Mouse (Mus musculus): ENCODE measurements around the gene Dtymk. TPM values are rescaled to one million over a fixed set of nuclear protein-coding genes. Genes with fewer than 3 reads are reported as not detected.
"Not testable (repeated sequence)": the region's sequence is repeated elsewhere in the genome, so short reads cannot be mapped to it uniquely, and the experiment has no call there.

Dtymk gene
- polyA plus RNA-seq, 1 experiment from 2014 or later, result 282 TPM

GRCm38 (mm10) chr1:93795886-93796285, 5.8 kb downstream of the Dtymk start:
- Histone ChIP-seq H3K36me3 (ENCODE audit: control insufficient read depth, insufficient read depth, low read length) (peaks cover 35% of the 10 kb centered on the region), H3K4me3 (ENCODE audit: low read depth, low read length) (no peak overlapping the region), H3K4me1 (replicated peaks; ENCODE audit: control insufficient read depth, insufficient read depth, low read length) (peaks cover 1% of the 10 kb centered on the region; the same call in 1 of the 2 replicates), H3K9ac (ENCODE audit: low read length) (no peak overlapping the region), H3K27me3 (ENCODE audit: control insufficient read depth, insufficient read depth, low read length) (no peaks in the 10 kb centered on the region), H3K4me2 (ENCODE audit: low read depth, low read length, severe bottlenecking) (no peak overlapping the region), H3K9me3 (ENCODE audit: control insufficient read depth, low read length) (no peaks in the 10 kb centered on the region), H3K27ac (ENCODE audit: low read depth, low read length) (no peak overlapping the region)
- DNase-seq (ENCODE audit: low spot score) (no peak), ATAC-seq (replicated peaks; ENCODE audit: low FRiP score) (no peak)
- 92% methylated on average over 8 of the region's 8 CpGs for WGBS

DNA sequence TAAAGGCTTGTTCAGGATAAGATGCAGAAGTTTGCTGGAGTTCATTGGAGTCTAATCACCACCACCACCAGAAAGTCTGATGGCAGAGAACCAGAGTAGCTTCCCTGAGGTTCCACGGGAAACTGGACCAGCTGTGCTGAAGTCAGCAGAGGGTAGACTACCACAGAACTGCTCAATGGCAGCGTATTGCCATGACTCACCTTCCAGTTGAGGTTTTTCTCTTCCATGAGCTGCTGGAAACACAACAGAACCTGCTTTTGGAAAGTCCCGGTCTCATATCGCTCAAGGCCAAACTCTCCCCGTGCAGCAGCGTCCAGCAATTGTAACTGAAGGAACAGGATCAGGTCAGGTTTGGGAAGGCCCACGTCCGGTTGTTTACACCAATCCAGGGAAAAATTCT, 7.2 kb downstream of the Dtymk start:
- H3K27me3 ChIP-seq (ENCODE audit: control insufficient read depth, insufficient read depth, low read length), result no peaks in the 10 kb centered on the region
- 94% methylated on average over 8 of the region's 8 CpGs for WGBS
- no peaks in the 10 kb centered on the region for H3K4me1 ChIP-seq (replicated peaks; ENCODE audit: control insufficient read depth, insufficient read depth, low read length)
- ATAC-seq (replicated peaks; ENCODE audit: low FRiP score) (no peak), DNase-seq (ENCODE audit: low spot score) (no peak)
- H3K9ac ChIP-seq (ENCODE audit: low read length), result no peak overlapping the region
- no peak overlapping the region for H3K4me3 ChIP-seq (ENCODE audit: low read depth, low read length)
- H3K9me3 ChIP-seq (ENCODE audit: control insufficient read depth, low read length), result no peaks in the 10 kb centered on the region
- peaks cover 35% of the 10 kb centered on the region for H3K36me3 ChIP-seq (ENCODE audit: control insufficient read depth, insufficient read depth, low read length)
- H3K4me2 ChIP-seq (ENCODE audit: low read depth, low read length, severe bottlenecking), result no peak overlapping the region
- H3K27ac ChIP-seq (ENCODE audit: low read depth, low read length), result no peak overlapping the region

DNA sequence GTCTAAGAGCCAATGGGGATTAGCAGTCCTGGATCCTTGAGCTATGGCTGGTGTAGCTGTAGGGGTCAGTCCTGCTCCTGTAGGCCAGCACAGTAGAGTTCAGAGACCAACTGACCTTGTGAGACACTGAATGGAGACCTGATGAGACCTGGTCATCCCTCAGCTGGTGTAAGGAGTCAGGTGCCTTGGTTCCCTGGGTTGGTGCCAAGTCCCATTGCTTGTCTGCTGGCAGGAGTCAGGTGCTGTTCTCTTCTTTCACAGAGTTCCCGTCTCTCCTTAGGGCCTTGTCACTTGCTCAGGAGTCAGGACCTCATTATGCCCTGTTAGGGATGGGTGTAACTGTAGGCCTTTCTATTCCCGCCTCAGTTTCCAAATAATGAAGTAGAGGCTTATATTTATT, 14.8 kb downstream of the Dtymk start:
- Histone ChIP-seq H3K36me3 (ENCODE audit: control insufficient read depth, insufficient read depth, low read length) (peaks cover 20% of the 10 kb centered on the region; the same call in 1 of the 2 replicates), H3K27me3 (ENCODE audit: control insufficient read depth, insufficient read depth, low read length) (no peaks in the 10 kb centered on the region), H3K4me3 (ENCODE audit: low read depth, low read length) (no peak overlapping the region), H3K4me1 (replicated peaks; ENCODE audit: control insufficient read depth, insufficient read depth, low read length) (no peaks in the 10 kb centered on the region), H3K9me3 (ENCODE audit: control insufficient read depth, low read length) (no peaks in the 10 kb centered on the region), H3K4me2 (ENCODE audit: low read depth, low read length, severe bottlenecking) (no peak overlapping the region), H3K27ac (ENCODE audit: low read depth, low read length) (no peak overlapping the region), H3K9ac (ENCODE audit: low read length) (no peak overlapping the region)
- ATAC-seq (replicated peaks; ENCODE audit: low FRiP score) (no peak), DNase-seq (ENCODE audit: low spot score) (no peak)
- WGBS, result 82% methylated on average over 2 of the region's 2 CpGs

DNA sequence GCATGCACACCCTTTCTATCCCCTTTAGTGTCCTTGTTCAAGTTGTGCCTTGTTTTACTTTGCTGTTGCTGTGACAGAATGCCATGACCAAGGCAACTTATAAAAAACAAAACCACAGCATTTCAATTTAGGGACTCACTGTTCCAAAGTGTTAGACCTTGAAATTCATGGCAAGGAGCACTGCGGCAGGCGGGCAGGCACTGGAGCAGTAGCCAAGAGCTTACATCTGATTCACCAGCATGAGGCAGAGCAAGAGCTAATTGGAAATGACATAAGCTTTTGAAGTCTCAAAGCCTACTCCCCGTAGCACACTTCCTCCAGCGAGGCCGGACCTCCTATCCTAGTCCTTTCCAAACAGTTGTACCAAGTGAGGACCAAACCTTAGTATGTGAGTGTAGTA, 25.0 kb downstream of the Dtymk start:
- WGBS, result 92% methylated on average over 5 of the region's 5 CpGs
- ATAC-seq (replicated peaks; ENCODE audit: low FRiP score), result no peak
- no peaks in the 10 kb centered on the region for H3K27me3 ChIP-seq (ENCODE audit: control insufficient read depth, insufficient read depth, low read length)
- H3K9ac ChIP-seq (ENCODE audit: low read length), result no peak overlapping the region
- H3K4me2 ChIP-seq (ENCODE audit: low read depth, low read length, severe bottlenecking), result no peak overlapping the region
- H3K4me3 ChIP-seq (ENCODE audit: low read depth, low read length), result no peak overlapping the region
- no peaks in the 10 kb centered on the region for H3K9me3 ChIP-seq (ENCODE audit: control insufficient read depth, low read length)
- DNase-seq (ENCODE audit: low spot score), result no peak
- peaks cover 24% of the 10 kb centered on the region for H3K36me3 ChIP-seq (ENCODE audit: control insufficient read depth, insufficient read depth, low read length)
- no peak overlapping the region for H3K27ac ChIP-seq (ENCODE audit: low read depth, low read length)
- no peaks in the 10 kb centered on the region for H3K4me1 ChIP-seq (replicated peaks; ENCODE audit: control insufficient read depth, insufficient read depth, low read length)

- ATAC-seq (replicated peaks; ENCODE audit: low FRiP score) (no peak), DNase-seq (ENCODE audit: low spot score) (no peak)
- Histone ChIP-seq H3K9me3 (ENCODE audit: control insufficient read depth, low read length) (no peaks in the 10 kb centered on the region), H3K4me2 (ENCODE audit: low read depth, low read length, severe bottlenecking) (no peak overlapping the region), H3K9ac (ENCODE audit: low read length) (no peak overlapping the region), H3K4me3 (ENCODE audit: low read depth, low read length) (no peak overlapping the region), H3K27me3 (ENCODE audit: control insufficient read depth, insufficient read depth, low read length) (no peaks in the 10 kb centered on the region), H3K4me1 (replicated peaks; ENCODE audit: control insufficient read depth, insufficient read depth, low read length) (no peaks in the 10 kb centered on the region), H3K27ac (ENCODE audit: low read depth, low read length) (no peak overlapping the region), H3K36me3 (ENCODE audit: control insufficient read depth, insufficient read depth, low read length) (no peaks in the 10 kb centered on the region; the same call in 1 of the 2 replicates)
- WGBS, result 98% methylated on average over 3 of the region's 3 CpGs
These were observed 31.8 kb downstream of the Dtymk start for GRCm38 (mm10) chr1:93769901-93770300.

GRCm38 (mm10) chr1:93767600-93767999, 34.1 kb downstream of the Dtymk start:
- H3K9me3 ChIP-seq (ENCODE audit: control insufficient read depth, low read length), result no peaks in the 10 kb centered on the region
- no peak overlapping the region for H3K4me2 ChIP-seq (ENCODE audit: low read depth, low read length, severe bottlenecking)
- 95% methylated on average over 6 of the region's 6 CpGs for WGBS
- DNase-seq (ENCODE audit: low spot score) (no peak), ATAC-seq (replicated peaks; ENCODE audit: low FRiP score) (no peak)
- no peaks in the 10 kb centered on the region for H3K27me3 ChIP-seq (ENCODE audit: control insufficient read depth, insufficient read depth, low read length)
- no peak overlapping the region for H3K9ac ChIP-seq (ENCODE audit: low read length)
- H3K4me3 ChIP-seq (ENCODE audit: low read depth, low read length), result no peak overlapping the region
- no peaks in the 10 kb centered on the region for H3K4me1 ChIP-seq (replicated peaks; ENCODE audit: control insufficient read depth, insufficient read depth, low read length)
- H3K27ac ChIP-seq (ENCODE audit: low read depth, low read length), result no peak overlapping the region
- no peaks in the 10 kb centered on the region for H3K36me3 ChIP-seq (ENCODE audit: control insufficient read depth, insufficient read depth, low read length)

DNA sequence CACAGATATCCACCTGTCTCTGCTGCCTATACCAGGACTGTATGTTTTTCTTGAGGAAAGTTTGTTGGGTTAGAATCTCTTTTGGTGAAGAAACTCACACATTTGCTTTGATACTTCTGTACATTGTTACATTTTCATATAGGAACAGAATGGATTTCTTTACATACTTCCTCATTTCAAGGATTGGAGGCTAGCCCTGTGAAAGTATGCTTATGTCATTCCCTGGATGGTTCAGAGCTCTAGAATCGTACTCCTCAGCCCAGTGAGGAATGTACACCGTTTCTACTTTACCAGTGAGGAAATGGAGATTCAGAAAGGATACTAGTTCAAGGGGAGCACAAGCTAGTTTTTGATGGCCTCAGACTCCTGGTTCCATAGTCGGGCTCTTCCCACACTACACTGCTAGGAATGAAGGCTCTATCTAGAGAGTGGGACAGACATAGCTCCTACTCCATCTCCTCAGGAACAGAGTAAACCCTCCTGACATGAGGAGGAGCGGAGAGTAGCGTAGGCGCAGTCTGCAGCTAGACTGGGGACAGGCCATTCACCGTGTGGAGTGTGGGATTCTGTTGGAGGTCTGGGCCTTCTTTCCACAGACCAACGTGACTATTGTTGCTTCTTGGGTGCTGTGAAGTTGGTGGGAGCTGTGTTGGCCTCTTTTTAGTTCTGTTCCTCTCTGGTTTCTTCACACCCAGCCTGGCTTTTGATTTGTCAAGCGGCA, 36.7 kb downstream of the Dtymk start:
- no peak overlapping the region for H3K9ac ChIP-seq (ENCODE audit: low read length)
- ATAC-seq (replicated peaks; ENCODE audit: low FRiP score) (no peak), DNase-seq (ENCODE audit: low spot score) (no peak)
- H3K4me3 ChIP-seq (ENCODE audit: low read depth, low read length), result no peak overlapping the region
- H3K36me3 ChIP-seq (ENCODE audit: control insufficient read depth, insufficient read depth, low read length), result no peaks in the 10 kb centered on the region
- 95% methylated on average over 9 of the region's 9 CpGs for WGBS
- no peaks in the 10 kb centered on the region for H3K4me1 ChIP-seq (replicated peaks; ENCODE audit: control insufficient read depth, insufficient read depth, low read length)
- no peak overlapping the region for H3K4me2 ChIP-seq (ENCODE audit: low read depth, low read length, severe bottlenecking)
- H3K27me3 ChIP-seq (ENCODE audit: control insufficient read depth, insufficient read depth, low read length), result no peaks in the 10 kb centered on the region
- no peak overlapping the region for H3K27ac ChIP-seq (ENCODE audit: low read depth, low read length)
- no peaks in the 10 kb centered on the region for H3K9me3 ChIP-seq (ENCODE audit: control insufficient read depth, low read length)

- not testable (repeated sequence) for H3K4me2 ChIP-seq (ENCODE audit: low read depth, low read length, severe bottlenecking); H3K4me3 ChIP-seq (ENCODE audit: low read depth, low read length); H3K27me3 ChIP-seq (ENCODE audit: control insufficient read depth, insufficient read depth, low read length); H3K9me3 ChIP-seq (ENCODE audit: control insufficient read depth, low read length); H3K9ac ChIP-seq (ENCODE audit: low read length); H3K36me3 ChIP-seq (ENCODE audit: control insufficient read depth, insufficient read depth, low read length); H3K27ac ChIP-seq (ENCODE audit: low read depth, low read length); ATAC-seq (replicated peaks; ENCODE audit: low FRiP score); DNase-seq (ENCODE audit: low spot score); H3K4me1 ChIP-seq (replicated peaks; ENCODE audit: control insufficient read depth, insufficient read depth, low read length)
- 87% methylated on average over 3 of the region's 3 CpGs for WGBS
These were observed 38.2 kb downstream of the Dtymk start for GRCm38 (mm10) chr1:93763531-93763930.

- H3K4me3 ChIP-seq (ENCODE audit: low read depth, low read length), result no peak overlapping the region
- 91% methylated on average over 1 of the region's 1 CpGs for WGBS
- no peak for ATAC-seq (replicated peaks; ENCODE audit: low FRiP score)
These were observed 41.7 kb downstream of the Dtymk start for GRCm38 (mm10) chr1:93760076-93760475.

More at GRCm38 (mm10) chr1:93760076-93760475, 41.7 kb downstream of the Dtymk start:
- H3K27ac ChIP-seq (ENCODE audit: low read depth, low read length), result no peak overlapping the region
- no peaks in the 10 kb centered on the region for H3K27me3 ChIP-seq (ENCODE audit: control insufficient read depth, insufficient read depth, low read length)
- H3K4me2 ChIP-seq (ENCODE audit: low read depth, low read length, severe bottlenecking), result no peak overlapping the region
- no peaks in the 10 kb centered on the region for H3K9me3 ChIP-seq (ENCODE audit: control insufficient read depth, low read length)
- no peak overlapping the region for H3K9ac ChIP-seq (ENCODE audit: low read length)
- DNase-seq (ENCODE audit: low spot score), result no peak
- H3K36me3 ChIP-seq (ENCODE audit: control insufficient read depth, insufficient read depth, low read length), result no peaks in the 10 kb centered on the region
- H3K4me1 ChIP-seq (replicated peaks; ENCODE audit: control insufficient read depth, insufficient read depth, low read length), result peaks cover 5% of the 10 kb centered on the region; the same call in 1 of the 2 replicates

Data from forebrain, embryonic 11.5 days (tissue).